8 mouse cellular contexts compared by ENCODE assay signal in genomic region chr15:79833251-79834050, GRCm38 (mm10). TPM values are rescaled to one million over a fixed set of nuclear protein-coding genes. Genes with fewer than 3 reads are reported as not detected.
A peak's percentile ranks its signal among the peaks of the same experiment; 100 is the strongest.
DNase-seq lines count a peak whose midpoint lies in the region; ATAC-seq lines count a peak whose summit lies in the region.

No protein-coding gene starts in this region.

- peak overlapping the region; percentile 56 for H3K4me3 ChIP-seq in macrophage (ENCODE audit: inconsistent target)
- H3K4me3 ChIP-seq in stomach, embryonic 16.5 days (replicated peaks; ENCODE audit: low read length), result peak overlapping the region; percentile 85

- H3K9me3 ChIP-seq in stomach, embryonic 16.5 days (replicated peaks; ENCODE audit: control insufficient read depth, low read length), result no peaks in the 10 kb centered on the region

- intact Hi-C loops in gastrocnemius, postnatal 36 days (cut with DNase I), result loop anchor here (5.0 kb wide), 1 partner anchor 94 kb away; no protein-coding TSS in a partner anchor

- H3K27me3 ChIP-seq in stomach, embryonic 16.5 days (ENCODE audit: control insufficient read depth, insufficient read depth, low read length), result no peaks in the 10 kb centered on the region

- peak; percentile 12; the same call in 1 of the 2 replicates for ATAC-seq in stomach, embryonic 16.5 days (ENCODE audit: insufficient read depth, low FRiP score)

- H3K4me2 ChIP-seq in stomach, embryonic 16.5 days (ENCODE audit: low read depth, low read length), result peak overlapping the region; percentile 86

- H3K9ac ChIP-seq in stomach, embryonic 16.5 days (ENCODE audit: low read length), result peak overlapping the region; percentile 96

- H3K27ac ChIP-seq in macrophage, result no peak overlapping the region
- H3K27ac ChIP-seq in stomach, embryonic 16.5 days (ENCODE audit: low read length), result peak overlapping the region; percentile 96

- DNase-seq in embryo, embryonic 10.5 days (ENCODE audit: low spot score), result peak; percentile 32
- DNase-seq in embryo, embryonic 10 days (ENCODE audit: low spot score), result no peak
- peak; percentile 28 for DNase-seq in 3T3-L1 (ENCODE audit: low read depth, low spot score)
- peak; percentile 43 to 64 for DNase-seq in cerebellum, adult 18-20 months
- peak; percentile 22 to 28 for DNase-seq in gastrocnemius, postnatal 36 days
- DNase-seq in kidney, postnatal 4 days, result peak; percentile 54 to 63

- 7% methylated on average over 33 of the region's 41 CpGs for WGBS in macrophage (ENCODE audit: missing documents)
- under 1% methylated on average over 41 of the region's 41 CpGs for WGBS in stomach, embryonic 16.5 days

- no peaks in the 10 kb centered on the region for H3K79me2 ChIP-seq in macrophage (ENCODE audit: inconsistent target)

- H3K36me3 ChIP-seq in macrophage (ENCODE audit: inconsistent target), result no peaks in the 10 kb centered on the region
- H3K36me3 ChIP-seq in stomach, embryonic 16.5 days (ENCODE audit: control insufficient read depth, insufficient read depth, low read length), result 0 out of 2 replicates have a peak, but pooled peaks cover 2% of the 10 kb centered on the region

- peaks cover 32% of the 10 kb centered on the region for H3K4me1 ChIP-seq in stomach, embryonic 16.5 days (ENCODE audit: control insufficient read depth, insufficient read depth, low read length)

RNA-seq across cellular contexts. Expression of gene Npcd, which starts 0.6 kb away (rescaled TPM):
- under 1 TPM in 1 of 2 experiments, not detected in 1; 0.26 TPM for total RNA-seq in gastrocnemius, postnatal 36 days (2021)
- under 1 TPM in 1 of 26 experiments, not detected in 25; 0.75 TPM for total RNA-seq in macrophage (2018; cell fraction: chromatin; rRNA removed)
- total RNA-seq in macrophage (2018; cell fraction: cytosol; rRNA removed), result under 1 TPM in 2 of 26 experiments, not detected in 24; 0.10 to 0.19 TPM
- under 1 TPM in 1 of 26 experiments, not detected in 25; 0.78 TPM for total RNA-seq in macrophage (2018; cell fraction: nucleus; rRNA removed)
- polyA plus RNA-seq in macrophage (2018), result not detected in 3 replicates
- polyA plus RNA-seq in stomach, embryonic 16.5 days (2015; fragmentation: Nextera tagmentation; extraction: Ambion mirVana), result 0.19 TPM in 1 of 2 replicates, not detected in the other

RNA-seq across cellular contexts. Expression of gene Cbx6, which starts 1.0 kb away (rescaled TPM):
- 10 to 100 TPM; 10.4 to 12.7 TPM for total RNA-seq in gastrocnemius, postnatal 36 days (2021)
- 10 to 100 TPM in 7 of 26 experiments, 1 to 10 TPM in 13, under 1 TPM in 6; 0.48 to 19.1 (median 5.0) TPM for total RNA-seq in macrophage (2018; cell fraction: chromatin; rRNA removed)
- total RNA-seq in macrophage (2018; cell fraction: cytosol; rRNA removed), result 1 to 10 TPM; 2.6 to 9.3 (median 6.0) TPM
- total RNA-seq in macrophage (2018; cell fraction: nucleus; rRNA removed), result 10 to 100 TPM in 6 of 26 experiments, 1 to 10 TPM in 20; 1.6 to 20.8 (median 4.8) TPM
- polyA plus RNA-seq in macrophage (2018), result 5.7 to 7.7 TPM (median 6.8 TPM) in 3 replicates
- 75.6 and 77.2 TPM in 2 replicates for polyA plus RNA-seq in stomach, embryonic 16.5 days (2015; fragmentation: Nextera tagmentation; extraction: Ambion mirVana)

RNA-seq across cellular contexts. Expression of gene Nptxr, which starts 28.9 kb away (rescaled TPM):
- total RNA-seq in gastrocnemius, postnatal 36 days (2021), result under 1 TPM; 0.66 to 0.72 TPM
- under 1 TPM in 14 of 26 experiments, not detected in 12; 0.12 to 0.70 (median 0.24) TPM for total RNA-seq in macrophage (2018; cell fraction: chromatin; rRNA removed)
- under 1 TPM; 0.08 to 0.78 (median 0.40) TPM for total RNA-seq in macrophage (2018; cell fraction: cytosol; rRNA removed)
- total RNA-seq in macrophage (2018; cell fraction: nucleus; rRNA removed), result 1 to 10 TPM in 1 of 26 experiments, under 1 TPM in 23, not detected in 2; 0.06 to 2.5 (median 0.36) TPM
- 0.20 to 0.89 TPM (median 0.76 TPM) in 3 replicates for polyA plus RNA-seq in macrophage (2018)
- polyA plus RNA-seq in stomach, embryonic 16.5 days (2015; fragmentation: Nextera tagmentation; extraction: Ambion mirVana), result 2.5 and 2.8 TPM in 2 replicates

RNA-seq across cellular contexts. Expression of gene Dnal4, which starts 55.8 kb away (rescaled TPM):
- 1 to 10 TPM; 4.9 to 6.0 TPM for total RNA-seq in gastrocnemius, postnatal 36 days (2021)
- total RNA-seq in macrophage (2018; cell fraction: chromatin; rRNA removed), result 10 to 100 TPM in 12 of 26 experiments, 1 to 10 TPM in 14; 1.4 to 17.5 (median 9.2) TPM
- total RNA-seq in macrophage (2018; cell fraction: cytosol; rRNA removed), result 10 to 100 TPM; 14.4 to 28.7 (median 23.6) TPM
- 10 to 100 TPM in 14 of 26 experiments, 1 to 10 TPM in 12; 3.7 to 20.6 (median 10.9) TPM for total RNA-seq in macrophage (2018; cell fraction: nucleus; rRNA removed)
- polyA plus RNA-seq in macrophage (2018), result 16.8 to 18.9 TPM (median 17.3 TPM) in 3 replicates
- polyA plus RNA-seq in stomach, embryonic 16.5 days (2015; fragmentation: Nextera tagmentation; extraction: Ambion mirVana), result 48.4 and 51.2 TPM in 2 replicates

RNA-seq across cellular contexts. Expression of gene Apobec3, which starts 58.0 kb away (rescaled TPM):
- total RNA-seq in gastrocnemius, postnatal 36 days (2021), result 1 to 10 TPM; 2.7 to 4.7 TPM
- total RNA-seq in macrophage (2018; cell fraction: chromatin; rRNA removed), result 100 to 1,000 TPM in 24 of 26 experiments, 10 to 100 TPM in 2; 96.9 to 911 (median 311) TPM
- total RNA-seq in macrophage (2018; cell fraction: cytosol; rRNA removed), result 100 to 1,000 TPM in 13 of 26 experiments, 10 to 100 TPM in 13; 28.8 to 219 (median 97.8) TPM
- total RNA-seq in macrophage (2018; cell fraction: nucleus; rRNA removed), result 100 to 1,000 TPM in 25 of 26 experiments, 10 to 100 TPM in 1; 82.7 to 710 (median 344) TPM
- 22.8 to 91.0 TPM (median 42.5 TPM) in 3 replicates for polyA plus RNA-seq in macrophage (2018)
- 31.5 and 31.9 TPM in 2 replicates for polyA plus RNA-seq in stomach, embryonic 16.5 days (2015; fragmentation: Nextera tagmentation; extraction: Ambion mirVana)
